Mouse (Mus musculus) stomach, postnatal 0 days (tissue): ENCODE results near the gene Lrrc8e. TPM values are rescaled to one million over a fixed set of nuclear protein-coding genes. Genes with fewer than 3 reads are reported as not detected.
A peak's percentile ranks its signal among the peaks of the same experiment; 100 is the strongest.

Experiments used
- ATAC-seq: fragments of 200-750 bp; cut with Nextera tagmentation; 2 replicates; pipeline ENCODE4 v1.8.0; 2017; ENCODE audit not compliant: low FRiP score, low TSS enrichment
- DNase-seq: peaks from one replicate; pipeline ENCODE4 v3.0.0-alpha.2; 2016; ENCODE audit warnings: low spot score
- H3K27ac ChIP-seq: fragments of 300-500 bp; sonication (generic); replicated peaks from 2 replicates; pipeline ENCODE4 v1.5.1; 2014; ENCODE audit warnings: mild to moderate bottlenecking, control low read depth
- H3K27me3 ChIP-seq: fragments of 300-500 bp; sonication (generic); 2 replicates; pipeline ENCODE4 v1.6.1; 2014; ENCODE audit warnings: low read length; ENCODE audit not compliant: control insufficient read depth, insufficient read depth
- H3K36me3 ChIP-seq: fragments of 300-500 bp; sonication (generic); 2 replicates; pipeline ENCODE4 v1.6.1; 2014; ENCODE audit warnings: low read length, mixed read lengths; ENCODE audit not compliant: control insufficient read depth, insufficient read depth
- H3K4me1 ChIP-seq: fragments of 300-500 bp; sonication (generic); replicated peaks from 2 replicates; pipeline ENCODE4 v1.6.1; 2014; ENCODE audit warnings: antibody characterized with exemption; ENCODE audit not compliant: control insufficient read depth, insufficient read depth
- H3K4me2 ChIP-seq: fragments of 300-500 bp; sonication (generic); replicated peaks from 2 replicates; pipeline ENCODE4 v1.6.1; 2014; ENCODE audit warnings: low read depth, mild to moderate bottlenecking, control low read depth, moderate library complexity
- H3K4me3 ChIP-seq: fragments of 300-500 bp; sonication (generic); 2 replicates; pipeline ENCODE4 v1.5.1; 2014; ENCODE audit warnings: low read depth, low read length, control low read depth
- H3K9ac ChIP-seq: fragments of 300-500 bp; sonication (generic); 2 replicates; pipeline ENCODE4 v1.6.1; 2014; ENCODE audit warnings: mild to moderate bottlenecking, low read length, control low read depth, mixed read lengths
- H3K9me3 ChIP-seq: fragments of 300-500 bp; sonication (generic); 2 replicates; pipeline ENCODE4 v1.6.1; 2016; ENCODE audit warnings: low read length; ENCODE audit not compliant: control insufficient read depth
- CTCF ChIP-seq: IDR thresholded peaks from 2 replicates; pipeline ENCODE4 v1.5.1; 2016; ENCODE audit warnings: antibody characterized with exemption, low read depth, mild to moderate bottlenecking, moderate library complexity
- EP300 ChIP-seq: optimal IDR thresholded peaks from 2 replicates; pipeline ENCODE3; 2016; ENCODE audit warnings: antibody characterized with exemption
- WGBS: fragments of 180-500 bp; shearing (Covaris S2); extraction: QIAGEN DNeasy Blood & Tissue Kit; methylation state at CpG from one replicate; pipeline ENCODE4 v1.1.7; 2014; 5-methylcytosine and 5-hydroxymethylcytosine counted together
- polyA plus RNA-seq: library from polyadenylated mRNA; unstranded; fragments of >200 nt; fragmentation: Nextera tagmentation; extraction: Ambion mirVana; gene quantifications from 2 replicates; pipeline ENCODE4 v1.2.1, GENCODE M21; 2015

Lrrc8e gene
- polyA plus RNA-seq, 1 experiment from 2014 or later = 9.8 TPM

GRCm38 (mm10) chr8:4192807-4193587 is 33.6 kb upstream of the Lrrc8e start:
- no peak overlapping the region for H3K9ac ChIP-seq
- H3K9me3 ChIP-seq = no peaks in the 10 kb centered on the region
- peak; percentile 86 for ATAC-seq
- 0 out of 2 replicates have a peak overlapping the region, but pooled peaks have one; percentile 14 for H3K4me2 ChIP-seq
- H3K27ac ChIP-seq = no peak overlapping the region
- no peak overlapping the region for H3K4me3 ChIP-seq
- TF ChIP-seq CTCF (peak; percentile 94), EP300 (no peak)
- no peaks in the 10 kb centered on the region for H3K4me1 ChIP-seq
- H3K27me3 ChIP-seq = no peaks in the 10 kb centered on the region
- no peaks in the 10 kb centered on the region for H3K36me3 ChIP-seq
- peak; percentile 87 for DNase-seq
- WGBS = 11% methylated on average over 18 of the region's 18 CpGs

- H3K4me3 ChIP-seq = no peak overlapping the region
- ATAC-seq (no peak), DNase-seq (no peak)
- no peak for TF ChIP-seq CTCF
- no peak for TF ChIP-seq EP300
- H3K4me2 ChIP-seq = no peak overlapping the region
- no peaks in the 10 kb centered on the region for H3K36me3 ChIP-seq
- H3K9me3 ChIP-seq = no peaks in the 10 kb centered on the region
- H3K9ac ChIP-seq = no peak overlapping the region
- H3K4me1 ChIP-seq = no peaks in the 10 kb centered on the region
- no peaks in the 10 kb centered on the region for H3K27me3 ChIP-seq
- 44% methylated on average over 7 of the region's 7 CpGs for WGBS
- no peak overlapping the region for H3K27ac ChIP-seq
Measured at GRCm38 (mm10) chr8:4193588-4193894, 33.1 kb upstream of the Lrrc8e start.

GRCm38 (mm10) chr8:4201321-4201720 is 25.3 kb upstream of the Lrrc8e start:
- H3K4me1 ChIP-seq = no peaks in the 10 kb centered on the region
- ATAC-seq (no peak), DNase-seq (no peak)
- no peaks in the 10 kb centered on the region for H3K9me3 ChIP-seq
- H3K9ac ChIP-seq = no peak overlapping the region
- peaks cover 5% of the 10 kb centered on the region; the same call in 1 of the 2 replicates for H3K36me3 ChIP-seq
- TF ChIP-seq CTCF (no peak), EP300 (no peak)
- 74% methylated on average over 2 of the region's 2 CpGs for WGBS
- H3K27me3 ChIP-seq = no peaks in the 10 kb centered on the region
- no peak overlapping the region for H3K4me3 ChIP-seq
- no peak overlapping the region for H3K27ac ChIP-seq
- H3K4me2 ChIP-seq = no peak overlapping the region

DNA sequence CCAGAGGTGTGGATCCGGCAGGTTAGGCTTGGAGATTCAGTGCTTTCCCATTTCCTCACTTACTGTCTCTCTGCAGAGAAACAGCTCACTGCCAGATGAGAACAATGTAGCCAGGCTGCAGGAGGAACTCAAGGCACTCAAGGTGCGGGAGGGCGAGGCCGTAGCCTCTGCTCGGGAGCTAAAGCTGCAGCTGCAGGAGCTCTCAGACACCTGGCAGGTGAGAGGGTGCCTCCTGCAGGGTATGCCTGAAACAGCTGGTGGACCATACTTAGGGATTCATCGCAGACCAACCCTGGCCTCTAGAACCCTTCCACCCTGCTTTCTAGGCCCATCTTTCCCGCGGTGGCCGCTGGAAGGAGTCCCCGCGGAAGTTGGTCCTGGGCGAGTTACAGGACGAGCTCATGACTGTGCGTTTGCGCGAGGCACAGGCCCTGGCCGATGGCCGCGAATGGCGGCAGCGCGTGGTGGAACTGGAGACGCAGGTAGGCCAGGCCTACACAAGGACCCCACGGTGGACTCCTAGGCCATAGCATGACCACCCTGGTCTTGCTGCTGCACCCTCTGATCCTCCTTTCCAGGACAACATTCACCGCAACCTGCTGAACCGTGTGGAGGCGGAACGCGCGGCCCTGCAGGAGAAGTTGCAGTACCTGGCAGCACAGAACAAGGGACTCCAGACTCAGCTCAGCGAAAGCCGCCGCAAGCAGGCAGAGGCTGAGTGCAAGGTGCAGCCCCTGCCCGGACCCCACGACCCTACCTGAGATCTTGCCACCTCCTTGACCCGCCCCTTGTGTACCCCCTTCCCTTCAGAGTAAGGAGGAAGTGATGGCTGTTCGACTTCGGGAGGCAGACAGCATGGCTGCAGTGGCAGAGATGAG is 21.1 kb upstream of the Lrrc8e start:
- 51% methylated on average over 38 of the region's 38 CpGs for WGBS
- H3K27me3 ChIP-seq = no peaks in the 10 kb centered on the region
- no peak overlapping the region for H3K27ac ChIP-seq
- H3K4me3 ChIP-seq = no peak overlapping the region
- TF ChIP-seq EP300 (no peak), CTCF (peak; percentile 43; the same call in 1 of the 2 replicates)
- DNase-seq (peak; percentile 52), ATAC-seq (peak; percentile 42; the same call in 1 of the 2 replicates)
- H3K36me3 ChIP-seq = peaks cover 5% of the 10 kb centered on the region; the same call in 1 of the 2 replicates
- H3K9me3 ChIP-seq = no peaks in the 10 kb centered on the region
- no peak overlapping the region for H3K9ac ChIP-seq
- no peaks in the 10 kb centered on the region; the same call in 1 of the 2 replicates for H3K4me1 ChIP-seq
- no peak overlapping the region for H3K4me2 ChIP-seq

DNA sequence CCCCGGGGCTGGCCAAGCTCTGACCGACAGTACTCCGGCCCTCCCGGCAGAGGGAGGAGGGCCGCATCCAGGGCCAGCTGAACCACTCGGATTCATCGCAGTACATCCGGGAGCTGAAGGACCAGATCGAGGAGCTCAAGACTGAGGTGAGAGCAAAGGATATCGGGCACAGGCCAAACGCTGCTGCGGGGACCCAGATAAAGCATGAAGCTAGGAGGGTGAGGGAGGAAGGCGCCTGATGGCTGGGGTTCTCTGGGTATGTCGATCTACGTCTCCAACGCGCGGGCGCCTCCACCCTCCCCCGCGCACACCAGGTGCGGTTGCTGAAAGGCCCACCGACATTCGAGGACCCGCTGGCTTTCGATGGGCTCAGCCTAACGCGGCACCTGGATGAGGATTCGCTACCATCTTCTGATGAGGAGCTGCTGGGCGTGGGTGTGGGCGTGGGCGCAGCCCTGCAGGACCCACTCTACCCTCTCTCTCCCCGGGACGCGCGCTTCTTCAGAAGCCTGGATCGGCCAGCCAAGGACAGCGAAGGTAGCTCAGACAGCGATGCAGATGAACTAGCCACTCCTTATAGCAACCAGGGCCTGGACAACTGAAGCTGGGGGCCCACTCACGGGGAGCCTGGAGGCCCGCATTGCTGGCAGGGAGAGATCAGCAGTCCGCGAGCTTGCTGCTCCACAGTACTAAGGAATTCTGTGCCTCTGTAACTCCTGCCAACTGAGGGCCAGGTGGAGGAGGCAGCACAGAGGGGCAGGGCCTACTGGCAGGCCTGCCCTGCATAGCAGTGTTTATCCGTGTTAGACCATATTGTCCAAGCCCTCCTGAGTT is 20.2 kb upstream of the Lrrc8e start:
- Histone ChIP-seq H3K4me2 (no peak overlapping the region), H3K27me3 (no peaks in the 10 kb centered on the region), H3K9ac (peak overlapping the region; percentile 31; the same call in 1 of the 2 replicates), H3K27ac (no peak overlapping the region), H3K36me3 (peaks cover 5% of the 10 kb centered on the region; the same call in 1 of the 2 replicates), H3K4me3 (no peak overlapping the region), H3K4me1 (no peaks in the 10 kb centered on the region; the same call in 1 of the 2 replicates), H3K9me3 (no peaks in the 10 kb centered on the region)
- TF ChIP-seq EP300 (no peak), CTCF (no peak)
- peak; percentile 39 for ATAC-seq
- 35% methylated on average over 44 of the region's 44 CpGs for WGBS
- DNase-seq = peak; percentile 52
